In genomic region chr19:45234191-45234770, GRCm38 (mm10) we compare ENCODE assay signal across 17 mouse cellular contexts. TPM values are rescaled to one million over a fixed set of nuclear protein-coding genes. Genes with fewer than 3 reads are reported as not detected.
DNase-seq lines count a peak whose midpoint lies in the region; ATAC-seq lines count a peak whose summit lies in the region.
"Had no signal": no experiment of that assay in that cellular context is flagged by ENCODE, and none has a peak within 500 bp of the region (broad histone marks: within the 10 kb centered on the region; RNA-seq: fewer than 3 reads in every experiment).

No protein-coding gene starts in this region.

- H3K4me2 ChIP-seq in embryonic facial prominence, embryonic 12.5 days (replicated peaks): peak overlapping the region; percentile 49; the same call in 1 of the 2 replicates
- peak overlapping the region; percentile 67 for H3K4me2 ChIP-seq in limb, embryonic 12.5 days

- H3K9ac ChIP-seq in embryonic facial prominence, embryonic 12.5 days: no peak overlapping the region
- H3K9ac ChIP-seq in limb, embryonic 12.5 days (replicated peaks): peak overlapping the region; percentile 48
- H3K9ac ChIP-seq: lung, embryonic 14.5 days had no signal

- H3K4me3 ChIP-seq in embryonic facial prominence, embryonic 12.5 days: 0 out of 2 replicates have a peak overlapping the region, but pooled peaks have one; percentile 29
- H3K4me3 ChIP-seq in limb, embryonic 12.5 days (replicated peaks): peak overlapping the region; percentile 42

- H3K4me1 ChIP-seq in embryonic facial prominence, embryonic 12.5 days: peaks cover 18% of the 10 kb centered on the region
- peaks cover 42% of the 10 kb centered on the region for H3K4me1 ChIP-seq in limb, embryonic 12.5 days (replicated peaks)

- no peak for ATAC-seq in embryonic facial prominence, embryonic 12.5 days (ENCODE audit: insufficient number of reproducible peaks, insufficient read depth, low FRiP score, low TSS enrichment)
- ATAC-seq in limb, embryonic 12.5 days (ENCODE audit: insufficient number of reproducible peaks, insufficient read depth, low FRiP score, low TSS enrichment, low read depth): no peak

- H3K36me3 ChIP-seq in embryonic facial prominence, embryonic 12.5 days: no peaks in the 10 kb centered on the region
- H3K36me3 ChIP-seq in limb, embryonic 12.5 days: no peaks in the 10 kb centered on the region

- no peaks in the 10 kb centered on the region for H3K9me3 ChIP-seq in embryonic facial prominence, embryonic 12.5 days
- no peaks in the 10 kb centered on the region for H3K9me3 ChIP-seq in limb, embryonic 12.5 days

- 1% methylated on average over 22 of the region's 22 CpGs for WGBS in embryonic facial prominence, embryonic 12.5 days
- WGBS in limb, embryonic 12.5 days: under 1% methylated on average over 22 of the region's 22 CpGs

- peaks cover 90% of the 10 kb centered on the region for H3K27me3 ChIP-seq in embryonic facial prominence, embryonic 12.5 days
- H3K27me3 ChIP-seq in limb, embryonic 12.5 days: peaks cover 99% of the 10 kb centered on the region

- H3K27ac ChIP-seq in embryonic facial prominence, embryonic 12.5 days: 0 out of 2 replicates have a peak overlapping the region, but pooled peaks have one; percentile 6
- H3K27ac ChIP-seq in limb, embryonic 12.5 days: 0 out of 2 replicates have a peak overlapping the region, but pooled peaks have one; percentile 72

- DNase-seq in kidney, adult 18-20 months: peak; percentile 15
- no peak for DNase-seq in kidney, adult 11 months
- peak; percentile 59 for DNase-seq in R1 (ENCODE audit: low read depth, low spot score)
- no peak for DNase-seq in cerebellum, postnatal 14 days
- DNase-seq in thymus, postnatal 10 days (ENCODE audit: low spot score in 2 of 2): no peak
- DNase-seq in left cerebral cortex, postnatal 4 days: no peak
- DNase-seq: adrenal gland, postnatal 14 days; cerebellum, adult 8-10 months; right cerebral cortex, adult 18-20 months had no signal

- intact Hi-C loops in left cerebral cortex, postnatal 4 days (cut with DNase I): no loop called here

RNA-seq across cellular contexts. Expression of gene Lbx1, which starts 1.3 kb away (rescaled TPM):
- polyA plus RNA-seq in embryonic facial prominence, embryonic 12.5 days (2016; fragmentation: Nextera tagmentation; extraction: Ambion mirVana): 0.64 and 1.2 TPM in 2 replicates
- polyA plus RNA-seq in limb, embryonic 12.5 days (2016; fragmentation: Nextera tagmentation; extraction: Ambion mirVana): 2.8 and 3.1 TPM in 2 replicates
- not detected for total RNA-seq in left cerebral cortex, postnatal 4 days (2021)
- total RNA-seq: adrenal gland, postnatal 14 days; layer of hippocampus, postnatal 14 days; monocyte, adult 5-6 weeks had no signal
- polyA plus RNA-seq: forebrain, embryonic 11.5 days; heart, embryonic 16.5 days; lung, embryonic 14.5 days; stomach, embryonic 16.5 days had no signal

Comparison
In these comparisons a context has a peak if more than half of its experiments do, and no peak if none do; other contexts are left out.
1. DNase-seq: peak in kidney, adult 18-20 months (single experiment) and R1 (single experiment); none in kidney, adult 11 months (single experiment), cerebellum, postnatal 14 days (0 of 2), thymus, postnatal 10 days (0 of 2) and left cerebral cortex, postnatal 4 days (single experiment).